Mouse (Mus musculus) left cerebral cortex, postnatal 4 days (tissue): ENCODE results near the gene Nsmce3. TPM values are rescaled to one million over a fixed set of nuclear protein-coding genes. Genes with fewer than 3 reads are reported as not detected.

ENCODE experiments used
- DNase-seq: peaks from one replicate; pipeline ENCODE4 v3.0.0-alpha.2; 2022
- intact Hi-C: fragments of 180-260 bp; cut with DNase I; formaldehyde crosslinking; loops from one replicate; pipeline ENCODE4 v1.15.1; 2025
- total RNA-seq, 2 experiments: library from RNA; stranded (reverse); gene quantifications; 2 replicates each; pipeline ENCODE4 v1.2.3; 2021

The Nsmce3 gene
- total RNA-seq, 2 experiments from 2014 or later = 11.8 to 12.5 TPM

DNA sequence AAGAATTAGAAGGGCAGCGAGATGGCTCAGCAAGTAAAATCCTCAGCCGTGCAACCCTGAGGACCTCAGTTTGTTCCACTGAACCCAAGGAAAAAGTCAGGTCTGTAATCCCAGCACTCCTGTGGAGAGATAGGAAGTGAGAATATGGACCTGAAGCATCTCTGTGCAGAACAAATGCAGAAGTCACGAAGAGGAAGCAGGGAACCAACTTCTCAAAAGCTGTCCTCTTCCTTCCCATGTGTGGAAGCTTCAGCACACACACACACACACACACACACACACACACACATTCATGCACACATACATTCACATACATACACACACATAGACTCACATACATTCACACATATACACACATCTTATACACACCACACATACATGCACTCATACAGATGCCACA is 9.3 kb downstream of the Nsmce3 start:
- intact Hi-C loops = no loop called here
- DNase-seq = no peak

DNA sequence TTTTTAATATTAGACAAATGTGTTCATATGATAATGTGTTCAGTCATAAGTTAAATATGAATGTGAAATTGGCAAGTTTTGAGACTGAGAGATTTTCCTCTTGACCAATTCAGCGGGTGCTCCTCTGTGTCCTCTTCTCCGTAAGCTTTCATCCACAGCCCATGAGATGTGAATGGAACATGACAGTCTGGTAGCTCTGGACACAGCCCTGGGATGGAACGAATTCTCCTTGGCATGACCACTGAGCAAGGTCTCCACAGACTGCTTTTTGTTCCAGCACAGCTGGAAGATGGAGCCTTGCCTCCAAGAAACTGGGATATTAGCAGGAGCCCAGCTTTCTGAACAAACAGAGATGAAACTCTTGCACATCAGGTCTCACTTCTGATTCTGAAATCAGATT is 9.8 kb downstream of the Nsmce3 start:
- intact Hi-C loops = no loop called here

DNA sequence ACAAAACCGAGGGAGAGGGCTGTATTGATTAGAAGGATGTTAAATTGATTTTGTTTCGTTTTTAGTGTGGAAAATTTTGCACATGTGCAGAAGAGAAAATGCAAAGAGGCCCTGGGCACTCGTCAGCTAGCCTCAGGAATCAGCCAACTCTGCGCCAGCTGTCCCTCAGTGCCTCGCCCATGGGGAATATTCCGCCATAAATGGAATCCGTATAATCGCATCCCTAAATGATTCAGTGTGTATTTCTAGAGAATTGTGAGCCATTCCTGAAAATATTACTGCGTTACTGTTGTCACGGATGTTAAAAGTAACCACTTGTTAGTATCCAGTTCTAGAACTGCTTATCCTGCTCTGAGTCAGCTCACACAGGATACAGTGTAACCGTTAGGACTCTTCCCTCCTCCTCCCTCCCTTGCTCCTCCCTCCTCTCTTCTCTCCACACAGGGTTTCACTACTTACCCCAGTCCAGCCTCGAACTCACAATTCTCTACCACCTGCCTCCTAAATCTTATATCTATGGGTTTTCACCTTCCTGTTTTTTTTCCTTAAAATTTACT is 16.2 kb downstream of the Nsmce3 start:
- DNase-seq = peak; percentile 32

More for the DNA sequence above, 9.8 kb downstream of the Nsmce3 start:
- peak; percentile 27 for DNase-seq

GRCm38 (mm10) chr7:64855976-64856375 is 16.8 kb downstream of the Nsmce3 start:
- intact Hi-C loops = no loop called here
- DNase-seq = peak; percentile 48

More for the DNA sequence above, 16.2 kb downstream of the Nsmce3 start:
- intact Hi-C loops = no loop called here

DNA sequence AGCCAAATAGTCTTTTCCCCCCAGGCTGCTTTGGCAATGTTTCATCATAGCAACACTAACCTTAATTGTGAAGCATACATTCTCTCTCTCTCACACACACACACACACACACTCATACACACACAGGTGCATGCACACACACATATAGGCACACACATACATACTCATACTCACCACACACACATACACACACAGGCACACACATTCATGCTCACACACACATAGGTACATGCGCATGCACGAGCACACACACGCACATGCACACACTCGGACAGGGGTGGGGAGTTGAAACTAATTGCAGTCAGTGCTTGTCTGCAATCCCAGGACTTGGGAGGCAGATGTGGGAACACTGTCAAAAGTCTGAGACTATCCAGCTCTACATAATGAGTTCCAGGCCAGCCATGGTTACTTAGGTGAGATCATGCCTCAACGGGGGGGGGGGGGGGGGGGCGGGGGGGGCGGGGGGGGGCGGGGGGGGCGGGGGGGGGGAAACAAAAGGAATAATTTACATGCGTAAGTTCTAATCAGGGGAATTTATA is 17.3 kb downstream of the Nsmce3 start:
- intact Hi-C loops = no loop called here
- DNase-seq = no peak

GRCm38 (mm10) chr7:64850791-64851190 is 22.0 kb downstream of the Nsmce3 start:
- DNase-seq = no peak
- intact Hi-C loops = no loop called here

DNA sequence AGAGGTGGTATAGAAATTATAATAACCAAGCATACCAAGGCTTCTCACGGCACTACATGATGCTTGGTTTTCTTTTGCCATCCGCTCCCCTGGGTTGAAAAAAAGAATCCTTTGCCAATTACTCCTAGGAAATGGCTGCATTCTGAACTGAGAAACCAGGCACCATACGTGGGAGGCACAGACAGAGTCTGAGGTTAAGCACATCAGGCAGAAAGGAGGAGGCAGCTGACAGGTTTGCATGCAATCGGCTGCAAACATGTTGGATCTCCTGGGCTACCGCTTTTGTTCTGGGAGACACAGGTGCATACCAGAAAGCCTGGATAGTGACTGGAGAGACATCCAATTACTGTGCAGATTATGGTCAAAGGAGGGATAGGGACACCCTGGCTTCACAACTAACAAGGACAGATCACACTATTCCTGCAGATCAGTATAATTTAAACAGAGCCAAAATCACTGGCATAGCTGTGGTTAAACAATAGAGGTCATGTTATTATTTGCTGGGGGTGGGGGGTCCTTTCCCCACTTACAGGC is 25.4 kb downstream of the Nsmce3 start:
- intact Hi-C loops = no loop called here
- no peak for DNase-seq

- intact Hi-C loops = no loop called here
- no peak for DNase-seq
Measured at GRCm38 (mm10) chr7:64846061-64846460, 26.7 kb downstream of the Nsmce3 start.

- intact Hi-C loops = no loop called here
- peak; percentile 26 for DNase-seq
Measured at GRCm38 (mm10) chr7:64840946-64841659, 31.7 kb downstream of the Nsmce3 start.

DNA sequence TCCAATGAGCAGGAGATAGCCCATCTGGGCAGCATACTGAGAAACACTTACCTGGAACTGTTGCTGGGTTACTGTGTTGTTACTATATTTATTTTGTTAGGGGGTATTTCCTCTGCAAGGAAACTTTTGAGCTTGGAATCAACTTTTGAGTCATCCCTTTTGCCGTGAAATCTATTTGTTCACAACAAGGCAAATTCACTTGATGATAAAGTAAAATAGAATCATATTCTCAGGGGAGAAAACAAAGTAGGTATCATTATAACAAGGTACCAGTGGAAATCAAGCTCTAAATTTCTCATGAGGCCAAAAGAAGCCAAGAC is 32.3 kb downstream of the Nsmce3 start:
- DNase-seq = no peak
- intact Hi-C loops = no loop called here

GRCm38 (mm10) chr7:64839801-64840575 is 32.8 kb downstream of the Nsmce3 start:
- DNase-seq = peak; percentile 71
- intact Hi-C loops = no loop called here

DNA sequence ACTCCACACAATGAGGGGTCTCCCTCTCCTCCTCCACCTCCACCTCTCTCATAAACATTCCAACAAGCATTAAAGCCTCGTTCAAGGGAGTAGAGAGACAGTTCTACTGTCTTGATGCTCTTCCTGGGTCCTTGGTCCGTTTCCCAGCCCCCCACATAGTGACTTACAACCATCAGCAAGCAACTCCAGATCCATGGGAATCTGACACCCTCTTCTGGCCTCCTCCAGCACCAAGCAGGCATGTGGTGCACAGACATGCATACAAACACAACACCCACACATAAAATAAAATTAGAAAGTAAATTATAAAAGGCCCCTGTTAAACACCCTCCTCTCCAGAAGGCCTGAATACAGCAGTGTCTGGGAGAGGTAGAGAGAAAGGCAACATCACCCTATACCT is 33.5 kb downstream of the Nsmce3 start:
- intact Hi-C loops = no loop called here
- DNase-seq = no peak

DNA sequence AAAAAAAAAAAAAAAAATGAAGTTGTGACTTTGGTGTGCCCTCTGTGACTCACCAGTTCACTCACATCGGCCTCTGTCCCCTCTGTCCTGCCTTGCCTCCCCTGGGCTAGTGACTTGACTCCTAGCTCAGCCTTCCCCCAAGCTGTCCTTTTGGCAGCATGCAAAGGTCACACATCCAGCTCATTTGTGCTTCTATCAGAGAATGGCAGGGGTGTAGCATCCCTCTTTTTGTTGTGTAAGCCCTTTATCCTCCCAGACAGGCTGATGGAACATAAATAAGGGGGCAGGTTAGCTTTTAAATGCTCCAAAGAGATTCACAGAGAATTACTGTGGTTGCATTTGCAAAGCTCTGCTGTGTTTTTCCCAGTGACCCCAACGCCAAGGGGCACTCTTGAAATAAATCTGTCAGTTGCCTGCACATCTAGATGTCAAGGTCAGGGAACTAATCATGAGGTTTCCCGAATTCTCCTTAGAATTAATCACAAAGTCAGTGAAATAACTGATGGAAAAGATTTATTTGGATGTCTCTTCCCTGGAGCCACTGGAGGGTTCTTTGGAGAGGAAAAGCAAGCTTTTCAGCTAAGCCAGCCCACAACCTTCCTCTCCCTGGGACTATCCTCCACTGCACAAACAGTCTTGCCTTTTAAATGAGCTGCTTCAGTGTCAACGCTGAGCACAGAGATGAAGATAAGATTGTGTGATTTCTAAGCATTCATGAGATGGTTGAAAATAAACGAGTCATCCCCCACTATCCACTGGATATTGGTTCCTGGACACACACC is 42.4 kb downstream of the Nsmce3 start:
- no peak for DNase-seq
- intact Hi-C loops = no loop called here

- DNase-seq = no peak
- intact Hi-C loops = no loop called here
Measured at GRCm38 (mm10) chr7:64821081-64821480, 51.7 kb downstream of the Nsmce3 start.

DNA sequence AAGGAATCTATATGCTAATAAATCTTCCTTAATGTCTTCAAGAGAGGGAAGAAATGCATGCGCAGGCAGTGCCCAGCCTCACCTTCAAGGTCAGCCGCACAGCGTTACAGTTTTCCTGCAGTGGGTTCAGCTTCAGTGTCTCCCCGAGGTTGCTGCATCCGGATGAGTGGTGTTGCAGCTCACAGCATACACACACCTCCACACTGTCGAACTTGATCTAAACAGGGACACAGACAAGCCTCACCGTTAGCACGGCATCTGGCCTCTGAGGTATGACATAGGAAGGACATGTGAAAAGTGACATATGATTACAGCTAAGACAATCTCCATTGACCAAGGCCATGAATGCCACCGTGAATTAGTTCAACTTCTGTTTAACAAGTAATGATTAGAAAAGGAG is 53.1 kb downstream of the Nsmce3 start:
- intact Hi-C loops = no loop called here
- DNase-seq = no peak
